Mouse (Mus musculus): ENCODE results near the gene Flvcr1.
A peak's percentile ranks its signal among the peaks of the same experiment; 100 is the strongest.

GRCm38 (mm10) chr1:191026021-191026713 lies at the start of gene Flvcr1:
- TF ChIP-seq CTCF (IDR thresholded peaks at IDR 0.05; ENCODE audit: control insufficient read depth, insufficient read depth, low read length): no peak
- TF ChIP-seq POLR2A (IDR thresholded peaks at IDR 0.05; ENCODE audit: borderline replicate concordance, control insufficient read depth, low read depth, low read length): peak; percentile 85; the same call in 1 of the 2 replicates

All from bone marrow, adult 2 months (tissue).